Mouse (Mus musculus): ENCODE data around the gene Dclk2.
A peak's percentile ranks its signal among the peaks of the same experiment; 100 is the strongest.

Gene Dclk2

GRCm38 (mm10) chr3:86754595-86755557, 165.8 kb downstream of the Dclk2 start:
- peak in 1 of 2 experiments; percentile 24 for DNase-seq

DNA sequence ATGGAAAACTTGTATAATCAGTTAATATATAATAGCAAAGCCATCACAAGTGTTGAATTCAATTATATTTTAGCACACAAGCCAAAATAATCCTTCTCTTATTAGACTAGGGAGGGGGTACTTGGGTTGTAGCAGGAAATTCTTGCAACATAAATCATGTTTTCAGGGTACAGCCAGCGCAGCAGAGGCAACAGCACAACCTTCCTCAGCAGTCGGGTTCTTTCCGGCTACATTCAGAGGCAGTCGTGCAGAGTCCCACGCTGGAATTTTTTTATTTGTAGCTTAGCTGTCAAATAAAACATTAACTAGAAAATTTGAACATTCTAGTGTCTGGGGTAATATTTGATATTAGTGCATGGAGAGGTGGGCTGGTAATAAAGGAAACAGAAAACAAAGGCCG, 166.5 kb downstream of the Dclk2 start:
- DNase-seq: no peak

DNA sequence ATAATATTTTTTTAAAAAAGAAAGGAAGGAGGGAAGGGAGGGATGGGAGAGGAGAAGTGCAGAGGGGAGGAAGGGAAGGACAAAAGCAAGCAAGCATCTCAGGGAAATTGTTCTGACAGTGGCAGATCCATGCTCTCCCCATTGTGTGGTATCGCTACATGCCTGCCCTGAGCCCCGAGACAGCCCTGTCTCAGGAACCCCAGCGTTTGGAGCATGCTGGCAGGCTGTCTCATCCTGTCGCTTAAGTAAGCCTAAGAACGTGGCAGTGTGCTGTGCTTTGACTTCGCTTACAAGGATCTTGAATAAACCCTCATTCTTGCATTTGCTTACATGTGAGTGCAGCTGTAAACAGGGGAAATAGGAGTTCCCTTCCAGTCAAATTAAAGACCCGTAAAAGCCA, 170.0 kb downstream of the Dclk2 start:
- DNase-seq: no peak

GRCm38 (mm10) chr3:86745769-86746512, 174.7 kb downstream of the Dclk2 start:
- DNase-seq: no peak

DNA sequence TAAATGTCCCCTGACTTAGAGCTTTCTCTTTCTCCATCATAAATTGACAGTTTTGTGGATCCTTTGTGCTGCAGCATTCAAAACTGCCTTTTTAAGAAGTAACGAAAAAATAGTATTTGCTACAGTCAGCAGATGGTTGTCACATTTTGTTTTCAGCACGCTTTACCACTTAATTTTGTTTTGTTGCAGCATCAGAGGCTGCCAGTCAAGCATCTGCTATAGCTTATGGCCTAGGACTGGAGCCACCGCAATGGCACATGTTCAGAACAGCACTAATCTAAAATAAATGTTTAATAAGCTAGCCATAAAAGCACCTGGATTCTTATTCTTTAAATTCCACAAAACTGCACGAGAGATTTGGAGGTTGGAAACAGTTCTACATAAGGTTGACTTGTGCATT, 175.3 kb downstream of the Dclk2 start:
- peak; percentile 18 to 23 for DNase-seq

DNA sequence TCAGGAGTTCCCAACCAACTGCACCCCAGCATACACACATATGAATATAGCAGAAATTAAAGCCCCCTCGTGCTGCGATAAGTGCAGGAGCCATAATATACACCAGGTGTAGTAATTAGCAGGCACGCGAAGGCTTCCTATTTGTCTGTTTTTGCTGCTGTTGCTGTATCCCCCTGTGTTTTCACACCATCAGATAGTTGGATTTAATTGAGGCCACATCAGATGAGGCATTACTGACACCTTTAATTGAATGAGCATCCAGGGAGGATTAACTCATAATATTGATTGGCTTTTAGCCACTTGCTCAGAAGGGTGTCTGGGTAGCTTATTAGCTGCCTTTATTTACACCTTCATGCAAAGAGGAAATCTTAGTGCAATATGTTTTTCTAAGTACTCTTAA, 180.9 kb downstream of the Dclk2 start:
- no peak for DNase-seq

GRCm38 (mm10) chr3:86738831-86739230, 181.8 kb downstream of the Dclk2 start:
- no peak for DNase-seq
